Mouse (Mus musculus) ZHBTc4 (cell line): ENCODE measurements around the gene Wnt5b.

Experiments used
- DNase-seq: peaks from one replicate; pipeline ENCODE4 v3.0.0-alpha.2; 2011; ENCODE audit warnings: low read depth, low spot score

Wnt5b gene

DNA sequence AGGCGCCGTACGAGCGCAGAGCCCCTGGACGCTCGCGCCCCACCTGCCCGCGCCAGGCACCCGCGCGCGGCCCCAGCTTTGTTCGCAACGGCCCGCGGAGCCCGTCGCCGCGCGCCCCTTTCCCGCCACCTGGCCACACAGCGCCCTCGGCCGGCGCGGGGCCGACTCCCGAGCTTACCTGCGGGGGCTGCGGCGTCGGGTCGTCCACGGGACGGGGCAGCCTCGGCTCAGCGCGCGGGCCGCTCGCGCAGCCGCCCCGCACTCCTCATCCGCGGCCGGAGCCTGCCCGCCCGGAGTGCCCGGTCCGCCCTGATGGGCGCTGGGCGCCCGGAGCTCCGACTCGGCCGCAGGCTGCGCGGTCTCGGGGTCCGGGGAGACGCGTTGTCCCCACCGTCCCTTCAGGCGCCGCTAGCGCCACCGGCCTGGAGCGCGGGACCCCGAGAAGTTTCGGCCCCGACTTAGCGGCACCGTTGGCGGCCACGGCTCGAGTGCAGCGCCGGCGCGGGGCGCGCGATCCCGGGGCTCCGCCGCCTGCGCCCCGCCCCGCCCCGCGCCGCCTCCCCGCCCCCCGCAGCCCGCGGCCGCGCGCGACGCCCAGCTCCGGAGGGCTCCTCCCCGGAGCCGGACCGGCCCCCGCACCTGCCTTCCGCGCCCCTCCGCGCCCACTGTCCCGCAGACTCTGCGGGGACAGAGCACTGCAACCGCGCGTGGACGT lies at the start of gene Wnt5b:
Gene Wnt5b, minus strand, starts transcription at position 545 of the 715 bp plus-strand sequence.
- DNase-seq = peak; percentile 25

DNA sequence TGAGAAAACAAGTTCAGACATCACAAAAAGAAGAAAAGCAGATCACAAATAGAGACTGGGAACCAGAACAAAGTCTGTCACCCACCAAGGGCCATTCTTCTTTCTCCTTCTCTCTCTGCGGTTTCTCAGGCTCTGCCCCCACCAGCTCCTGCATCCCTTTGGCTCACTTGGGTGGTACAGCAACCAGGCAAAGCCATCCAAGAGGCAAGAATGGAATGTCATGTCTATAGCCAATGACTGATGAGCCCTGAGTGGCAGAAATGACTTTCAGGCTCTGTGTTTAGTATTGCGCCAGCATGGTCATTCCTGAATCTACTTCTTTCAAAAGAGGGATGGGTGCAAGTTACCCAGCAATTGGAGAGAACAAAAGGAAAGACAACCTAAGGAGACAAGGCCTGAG lies 46.7 kb upstream of the Wnt5b start:
- DNase-seq = no peak

DNA sequence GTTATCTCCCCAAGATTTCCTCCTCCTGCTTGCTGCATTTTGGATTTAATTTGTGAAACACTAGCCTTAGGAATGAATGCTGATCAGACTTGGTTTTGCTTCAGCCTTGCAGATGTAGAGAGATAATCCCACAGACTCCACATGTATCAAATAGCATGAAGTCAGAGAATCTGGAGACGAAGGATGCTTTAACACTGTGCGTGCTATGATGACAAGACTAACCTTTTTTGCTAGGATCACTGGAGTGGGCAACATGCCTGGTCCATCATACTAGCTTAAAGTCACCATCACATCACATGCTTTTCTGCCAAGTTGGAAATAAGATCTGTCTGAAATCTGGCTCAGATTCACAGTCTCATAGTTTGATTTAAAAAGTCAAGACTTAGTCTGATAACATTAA lies 43.8 kb upstream of the Wnt5b start:
- no peak for DNase-seq

DNA sequence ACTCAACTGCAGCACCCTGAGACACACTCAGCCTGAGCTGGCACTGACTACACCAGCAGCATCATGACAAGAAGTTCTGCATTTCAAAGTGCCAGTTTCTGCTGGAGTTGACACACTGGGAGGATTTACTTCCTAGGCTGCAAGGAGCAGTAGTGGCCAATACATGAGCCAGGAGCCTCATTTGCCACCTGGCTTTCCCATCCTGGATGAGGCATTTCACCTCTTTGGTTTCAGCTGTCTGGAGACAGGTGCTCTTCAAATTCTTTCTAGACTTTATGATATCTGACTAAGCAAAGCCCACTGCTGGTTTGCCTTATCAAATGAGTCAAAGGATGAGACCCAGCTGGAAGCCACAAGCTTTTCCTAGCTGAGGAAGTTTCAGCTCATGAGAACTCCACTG lies 43.3 kb upstream of the Wnt5b start:
- no peak for DNase-seq

DNA sequence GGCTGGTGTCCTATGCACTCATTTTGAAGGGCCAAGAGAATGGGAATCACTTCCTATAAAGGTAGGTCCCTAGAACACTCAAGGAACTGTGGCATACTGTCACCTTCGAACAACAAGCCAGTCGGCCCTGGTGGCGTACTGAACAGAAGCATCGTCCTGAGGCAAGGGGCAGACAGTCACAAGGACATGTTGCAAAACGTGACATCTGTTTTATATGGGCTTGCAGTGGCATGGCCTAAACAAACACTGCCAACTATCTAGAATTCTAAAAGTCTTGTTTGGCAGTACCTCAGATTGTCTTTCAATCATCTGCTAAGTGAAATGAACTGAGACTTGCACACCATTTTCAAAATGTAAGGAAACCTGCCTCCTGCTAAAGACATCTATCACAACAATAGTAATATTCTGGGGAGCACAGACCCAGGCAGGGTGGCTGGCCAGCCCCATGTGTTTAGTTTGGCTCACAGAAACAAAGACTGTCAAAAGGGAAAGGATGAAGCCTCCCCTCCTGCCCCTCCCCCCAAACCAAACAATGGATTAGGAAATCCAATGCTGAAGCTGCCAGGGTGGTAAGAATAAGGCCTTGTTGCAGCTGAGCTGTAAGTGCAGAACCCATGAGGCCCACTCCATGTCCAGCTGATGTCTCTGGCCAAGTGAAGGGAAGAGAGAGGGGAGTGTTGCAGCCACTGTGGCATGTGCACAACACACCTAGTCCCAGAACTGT lies 41.7 kb upstream of the Wnt5b start:
- no peak for DNase-seq

DNA sequence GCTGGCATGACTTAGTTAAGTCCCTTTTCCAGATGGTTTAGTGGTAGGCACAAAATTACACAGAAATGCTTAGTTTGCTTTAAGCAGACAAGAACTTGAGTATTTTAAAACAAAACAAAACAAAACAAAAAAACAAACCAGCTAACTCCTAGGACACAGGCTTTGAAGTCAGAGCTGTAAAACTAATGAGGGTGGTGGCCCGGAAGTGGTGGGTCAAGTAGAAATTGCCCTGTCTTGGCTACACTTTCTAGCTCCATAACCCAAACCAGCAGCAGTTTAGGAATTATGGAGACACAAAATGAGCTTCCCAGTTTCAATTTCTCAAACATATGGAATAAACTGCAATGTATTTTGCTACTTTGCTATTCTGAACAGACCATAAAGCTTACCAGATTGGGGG lies 39.9 kb upstream of the Wnt5b start:
- DNase-seq = no peak

DNA sequence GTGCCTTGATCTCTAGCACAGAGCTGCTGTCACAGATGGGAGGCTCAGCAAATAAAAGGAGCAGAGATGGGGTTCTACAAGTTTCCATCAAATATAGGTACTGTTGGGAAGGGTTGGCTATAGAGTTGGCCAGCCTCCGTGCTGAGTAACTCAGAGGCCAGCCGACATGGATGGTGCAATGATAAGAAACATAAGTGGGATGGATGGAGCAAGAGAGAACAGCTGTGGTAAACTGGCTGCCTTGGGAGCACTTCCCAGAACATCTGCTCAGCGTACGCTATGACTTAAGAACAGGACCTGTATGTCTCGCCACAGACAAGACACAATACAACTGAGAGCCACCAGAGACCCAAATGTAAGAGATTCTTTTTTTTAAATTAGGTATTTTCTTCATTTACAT lies 39.0 kb upstream of the Wnt5b start:
- no peak for DNase-seq

DNA sequence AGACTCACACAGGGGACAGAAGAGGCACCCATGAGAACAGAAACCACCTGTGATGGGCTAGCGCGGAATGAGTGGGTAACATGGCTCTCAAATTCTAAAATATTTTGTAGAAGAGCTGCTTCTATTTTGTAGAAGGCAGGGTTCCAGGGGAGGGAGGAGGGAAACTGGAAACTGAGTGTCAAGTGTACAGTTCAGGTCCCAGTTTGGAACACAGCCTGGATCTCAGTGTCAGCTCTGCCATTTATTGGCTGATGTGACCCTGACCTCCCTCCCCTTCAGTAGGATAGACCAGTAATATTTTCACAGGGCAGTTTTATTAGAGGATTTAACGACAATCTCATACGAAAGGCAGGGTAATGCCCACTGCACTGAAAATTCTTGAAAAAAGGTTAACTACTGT lies 32.6 kb upstream of the Wnt5b start:
- DNase-seq = no peak

DNA sequence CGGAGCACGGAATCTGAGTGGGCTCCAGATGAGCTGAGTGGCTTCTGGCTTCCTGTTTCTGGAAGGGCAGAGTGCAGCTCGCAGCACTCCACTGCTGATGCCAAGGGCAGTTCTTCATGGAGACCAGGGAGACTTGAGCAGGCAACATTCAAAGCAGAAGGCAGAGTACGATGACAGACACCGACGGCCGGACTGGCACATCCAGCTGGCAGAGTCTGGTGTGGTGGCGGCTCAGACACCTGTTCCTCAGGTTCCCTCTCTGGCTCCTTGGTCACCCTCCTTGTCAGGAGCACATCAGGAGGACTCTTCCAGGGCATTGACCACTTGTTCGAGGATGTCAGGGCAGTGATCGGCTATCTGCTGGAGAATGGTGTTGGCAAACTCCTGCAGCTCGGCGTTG lies 31.2 kb upstream of the Wnt5b start:
- no peak for DNase-seq

DNA sequence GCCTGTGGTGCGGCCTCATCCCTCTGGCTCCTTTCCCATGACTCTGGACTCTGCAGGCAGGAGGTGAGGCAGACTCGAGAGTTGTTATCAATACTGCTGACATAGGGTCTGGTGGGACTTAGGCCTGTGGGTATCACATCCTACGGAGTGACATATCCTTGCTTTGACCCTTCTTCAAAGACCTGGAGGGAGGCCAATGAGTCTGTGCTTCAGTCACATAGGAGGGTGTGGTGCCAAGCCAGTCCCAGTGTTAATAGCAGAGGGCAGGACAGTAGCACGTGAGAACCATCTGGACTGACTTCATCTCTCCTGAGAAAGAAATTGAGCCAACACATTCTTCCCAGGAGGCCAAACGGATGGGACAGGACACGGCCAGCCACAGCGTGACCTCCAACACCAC lies 28.1 kb upstream of the Wnt5b start:
- DNase-seq = no peak

DNA sequence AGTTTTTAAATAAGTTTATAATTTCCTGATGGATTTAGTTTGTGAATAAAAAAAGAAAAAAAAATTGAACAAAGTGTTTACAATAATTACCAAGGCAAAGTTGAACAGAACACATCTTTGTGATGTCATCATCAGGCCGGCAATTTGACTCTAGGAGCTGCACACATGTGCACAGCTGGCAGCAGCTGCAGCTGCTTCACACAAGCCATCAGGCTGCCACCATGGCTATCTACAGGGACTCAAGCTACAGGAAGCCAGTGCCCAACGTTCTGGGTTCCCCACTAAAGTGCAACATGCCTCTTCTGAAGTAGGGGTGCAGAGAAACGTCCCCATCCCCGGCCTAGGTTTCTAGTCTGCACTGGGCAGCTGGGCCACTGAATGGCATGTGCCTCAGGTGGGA lies 26.6 kb upstream of the Wnt5b start:
- DNase-seq = no peak

DNA sequence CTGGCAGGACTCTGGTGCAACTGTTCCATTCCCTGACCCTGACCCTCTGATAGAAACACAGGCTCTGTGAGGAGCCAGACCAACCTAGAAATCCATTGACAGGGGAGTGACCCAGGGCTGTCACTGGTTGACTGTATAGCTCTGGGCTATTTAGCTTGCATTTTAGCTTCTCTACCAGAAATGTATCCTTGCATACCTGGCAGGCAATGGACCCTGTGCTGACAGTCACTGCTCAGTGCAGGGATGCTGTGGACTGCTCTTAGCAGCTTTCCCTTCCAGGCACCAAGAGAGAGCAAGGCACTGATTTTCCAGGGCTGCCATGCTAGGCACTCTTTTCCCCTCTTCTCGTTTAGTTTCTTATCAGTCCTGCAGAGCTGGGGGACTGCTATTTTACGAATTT lies 24.2 kb upstream of the Wnt5b start:
- no peak for DNase-seq

DNA sequence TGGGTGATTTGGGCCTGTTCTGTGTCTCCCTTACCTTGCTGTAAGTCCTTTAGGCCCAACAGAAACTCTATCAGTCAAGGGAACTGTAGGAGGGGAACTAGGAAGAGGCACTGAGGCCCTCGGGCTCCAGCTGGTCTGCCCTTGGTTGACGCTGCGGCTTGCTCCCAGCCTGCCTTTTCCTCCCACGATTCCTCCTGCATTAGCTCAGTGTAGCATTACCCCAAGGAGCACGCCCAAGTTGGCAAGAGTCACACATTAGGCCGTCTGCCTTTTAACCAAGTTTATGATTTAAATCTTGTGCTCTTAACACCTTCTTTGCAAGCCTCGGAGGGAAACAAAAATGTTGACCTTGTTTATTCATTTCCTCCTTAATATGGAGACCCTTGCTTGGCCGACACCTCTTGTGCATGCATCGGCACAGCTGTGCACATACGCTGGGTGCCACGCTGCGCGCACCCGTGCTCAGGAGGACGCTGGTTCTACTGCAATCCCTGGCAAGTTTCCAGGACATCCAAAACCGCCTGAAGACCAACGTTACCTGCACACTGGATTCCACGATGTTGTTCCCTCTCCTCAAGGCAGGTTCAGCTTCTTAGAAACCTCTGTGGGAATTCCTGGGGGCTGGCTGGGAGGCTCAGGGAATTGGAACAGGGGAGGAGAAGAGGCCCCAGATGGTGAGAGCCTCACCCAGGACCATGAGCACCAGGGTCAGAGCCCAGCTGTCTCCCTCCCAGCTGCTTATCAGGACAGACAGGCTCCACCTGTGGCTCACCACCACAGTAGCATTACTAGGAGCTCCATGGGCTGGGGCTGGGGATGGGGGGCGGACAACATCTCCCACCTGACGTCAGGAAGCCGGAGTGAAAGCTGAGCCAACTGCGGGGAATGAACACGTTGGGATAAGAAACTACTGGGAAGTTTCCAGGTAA lies 21.6 kb upstream of the Wnt5b start:
- DNase-seq = no peak

DNA sequence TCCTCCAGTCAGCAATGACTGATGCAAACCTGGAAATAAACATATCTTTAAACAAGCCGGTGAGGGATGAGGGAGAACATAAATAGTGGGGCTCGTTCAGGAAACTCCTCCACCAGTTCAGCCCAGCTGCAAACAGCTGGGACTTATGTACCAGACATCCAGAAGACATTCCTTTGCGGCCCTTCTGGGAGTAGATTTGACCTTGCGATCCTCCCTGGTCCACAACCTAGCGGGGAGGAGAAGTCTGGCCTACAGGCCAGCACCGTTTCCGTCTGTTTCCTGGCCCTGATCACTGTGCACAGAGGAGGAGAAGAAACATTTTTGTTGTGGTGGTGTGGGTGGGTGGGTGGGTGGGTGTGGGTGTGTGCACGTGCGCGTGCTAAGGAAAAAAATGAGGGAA lies 18.4 kb upstream of the Wnt5b start:
- no peak for DNase-seq

DNA sequence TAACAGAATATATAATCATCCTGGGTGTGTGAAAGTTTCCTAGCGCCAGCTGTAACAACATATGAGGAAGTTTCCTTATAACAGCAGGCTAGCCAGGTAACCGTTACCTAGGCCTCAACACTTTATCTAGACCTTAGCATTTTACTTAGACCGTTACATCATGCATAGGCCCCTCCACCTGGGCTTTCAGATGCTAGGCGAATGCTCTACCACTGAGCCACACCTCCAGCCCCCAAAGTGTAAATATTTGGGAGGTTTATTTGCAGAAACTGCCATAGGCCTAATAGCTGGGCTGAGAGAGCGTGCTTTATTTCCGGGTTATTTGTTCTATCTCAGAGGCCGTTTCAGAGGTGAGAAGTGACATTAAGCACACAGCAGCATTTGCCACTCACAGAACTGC lies 14.7 kb upstream of the Wnt5b start:
- no peak for DNase-seq

DNA sequence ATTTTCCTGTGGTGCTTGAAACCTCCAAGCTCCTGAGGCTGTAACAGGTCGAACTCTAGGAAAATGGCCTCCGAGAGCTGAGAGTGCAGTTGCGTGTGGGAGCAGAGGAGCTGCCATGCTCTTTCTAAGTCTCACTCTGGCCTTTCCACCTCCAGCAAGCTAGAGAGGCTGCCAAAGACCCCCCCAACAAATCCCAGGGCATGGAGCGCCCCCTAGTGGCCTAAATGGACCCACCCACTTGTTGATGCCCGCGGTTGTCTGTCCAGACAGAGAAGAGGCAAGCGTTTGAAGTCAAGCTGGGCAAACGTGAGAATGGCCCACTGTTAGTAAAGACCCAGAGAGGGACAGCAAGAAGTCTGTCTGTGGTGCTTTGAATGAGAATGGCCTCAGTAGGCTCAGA lies 10.3 kb upstream of the Wnt5b start:
- DNase-seq = peak; percentile 61

DNA sequence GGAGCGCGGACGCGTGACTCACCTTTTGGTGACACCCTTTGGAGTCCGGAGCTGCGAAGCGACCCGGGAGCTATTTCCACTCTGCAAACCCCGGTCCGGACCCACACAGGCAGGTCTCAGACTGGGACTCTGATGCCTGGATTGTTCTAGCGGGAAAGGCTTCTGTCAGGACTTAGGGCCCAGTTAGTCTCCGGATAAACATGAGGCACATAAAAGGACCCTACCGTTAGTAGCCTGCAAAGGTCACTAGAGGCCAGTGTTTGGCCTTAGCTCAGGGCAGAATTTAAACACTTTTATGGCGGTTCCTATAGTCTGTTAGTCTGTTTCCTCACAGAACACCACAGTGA lies 344 bp upstream of the Wnt5b start:
- DNase-seq = peak; percentile 58

DNA sequence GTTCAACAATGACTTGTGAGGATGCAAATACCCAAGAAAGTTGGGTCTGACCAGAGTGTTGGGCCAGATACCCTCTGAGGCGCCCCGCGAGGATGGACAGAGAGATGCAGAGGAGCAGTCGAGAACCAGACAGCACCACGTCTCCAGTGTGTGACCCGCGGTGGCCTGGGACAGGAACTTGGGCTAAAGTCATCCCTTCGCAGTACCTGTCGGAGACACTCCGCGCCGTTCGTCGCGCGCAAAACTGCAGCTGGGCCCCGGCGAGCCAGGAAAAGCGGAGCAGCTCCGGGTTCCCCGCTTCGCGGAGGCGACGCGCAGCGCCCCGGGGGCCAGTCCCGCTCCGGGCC lies 718 bp downstream of the Wnt5b start:
- peak; percentile 66 for DNase-seq

DNA sequence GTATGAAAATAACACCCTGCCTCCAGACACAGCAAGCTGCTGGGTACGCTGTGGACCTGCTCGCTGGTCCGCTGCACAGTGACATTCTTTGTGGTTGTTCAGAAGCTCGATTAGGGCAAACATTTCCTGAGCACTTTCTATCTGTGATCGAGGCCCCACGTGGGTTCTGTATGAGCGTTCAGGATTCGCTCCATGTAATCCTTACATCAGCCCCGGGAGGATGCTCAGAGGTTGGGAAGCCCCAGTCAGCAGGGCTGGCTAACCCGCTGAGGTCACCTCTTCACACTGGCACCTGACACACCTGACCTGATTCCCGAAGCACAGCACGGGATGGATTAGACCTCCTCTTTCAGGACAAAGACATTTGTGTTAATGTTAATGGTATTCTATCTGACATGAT lies 8.3 kb downstream of the Wnt5b start:
- DNase-seq = no peak

DNA sequence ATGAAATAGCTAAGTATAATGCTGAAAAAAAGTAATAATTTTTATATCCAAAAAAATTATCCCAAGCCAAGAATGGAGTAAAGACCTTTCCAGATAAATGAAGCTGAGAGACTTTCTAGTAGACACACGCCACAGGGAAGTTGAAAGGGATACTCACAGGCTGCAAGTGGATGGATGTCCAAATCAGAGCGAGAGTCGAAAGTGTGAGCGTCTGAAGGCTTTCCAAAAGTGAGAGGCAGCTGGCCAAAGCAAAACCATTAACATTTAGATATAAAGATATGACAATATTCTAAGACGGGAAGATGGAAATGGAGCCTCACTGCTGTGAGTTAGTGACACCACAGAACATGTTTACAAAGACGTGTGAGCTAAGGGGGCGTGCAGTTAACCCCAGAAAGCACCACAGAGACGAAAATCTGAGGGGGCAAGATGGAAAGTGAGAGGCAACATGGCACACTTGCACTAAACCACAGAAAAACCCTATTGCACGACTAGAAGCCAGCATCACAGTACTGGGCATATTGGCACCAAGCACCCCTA lies 10.9 kb downstream of the Wnt5b start:
- DNase-seq = no peak

DNA sequence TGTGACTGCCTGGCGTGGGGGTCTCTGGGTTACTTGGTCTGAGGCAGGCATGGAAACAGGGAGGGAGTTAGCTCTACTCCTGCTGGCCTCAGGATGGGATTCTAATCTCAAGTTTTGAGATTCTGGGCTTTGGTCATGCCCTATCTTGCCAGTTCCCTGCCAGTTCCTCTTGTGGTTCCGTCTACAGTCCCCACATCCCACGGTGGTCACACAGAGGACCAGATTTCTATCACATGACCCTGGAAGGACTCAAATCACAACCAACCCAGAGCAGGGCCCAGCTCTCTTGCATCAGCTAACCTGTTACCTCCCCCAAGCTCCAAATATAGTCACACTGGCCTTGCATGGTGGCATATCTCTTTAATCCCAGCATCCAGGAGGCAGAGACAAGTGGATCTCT lies 14.5 kb downstream of the Wnt5b start:
- no peak for DNase-seq

DNA sequence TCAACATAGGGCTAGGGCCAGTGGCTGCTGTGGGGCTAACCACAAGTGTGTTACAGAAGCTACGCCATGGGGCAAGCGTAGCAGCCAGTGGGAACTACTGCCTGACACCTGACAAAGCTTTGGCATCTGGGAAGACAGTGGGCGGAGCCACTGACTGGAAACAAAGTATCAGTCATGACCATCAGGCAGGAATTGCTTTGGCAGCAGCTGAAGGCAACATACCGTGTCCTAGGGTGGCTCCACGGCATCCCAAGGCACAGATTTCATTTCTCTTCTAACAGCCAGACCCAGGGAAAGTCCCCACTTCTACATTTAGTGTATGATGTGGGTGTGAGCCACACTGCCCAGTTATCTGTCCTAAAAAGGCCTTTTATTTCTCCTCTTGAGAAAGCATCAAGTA lies 17.6 kb downstream of the Wnt5b start:
- peak; percentile 33 for DNase-seq
